Mouse (Mus musculus): ENCODE data around the gene Ccdc3. TPM values are rescaled to one million over a fixed set of nuclear protein-coding genes. Genes with fewer than 3 reads are reported as not detected.

Ccdc3 gene
- polyA plus RNA-seq, 1 experiment from 2014 or later, result 6.8 TPM

GRCm38 (mm10) chr2:5267980-5268379 is 130.4 kb downstream of the Ccdc3 start:
- H3K4me2 ChIP-seq, result no peak overlapping the region
- H3K27me3 ChIP-seq, result no peaks in the 10 kb centered on the region
- H3K9me3 ChIP-seq (replicated peaks), result no peaks in the 10 kb centered on the region
- 78% methylated on average over 2 of the region's 2 CpGs for WGBS
- H3K36me3 ChIP-seq, result no peaks in the 10 kb centered on the region
- no peaks in the 10 kb centered on the region for H3K4me1 ChIP-seq (replicated peaks)
- ATAC-seq (replicated peaks; ENCODE audit: insufficient number of reproducible peaks, insufficient read depth, low FRiP score, low read depth), result no peak
- H3K4me3 ChIP-seq, result no peak overlapping the region
- no peak overlapping the region for H3K9ac ChIP-seq
- no peak overlapping the region for H3K27ac ChIP-seq

Other genes starting within 250 kb of the Ccdc3 start
- 170 and 225 TPM in 2 replicates for gene Phyh, start 218.8 kb upstream of the Ccdc3 start, polyA plus RNA-seq (2015; fragmentation: Nextera tagmentation; extraction: Ambion mirVana)
- gene Ucma, start 161.7 kb upstream of the Ccdc3 start, polyA plus RNA-seq (2015; fragmentation: Nextera tagmentation; extraction: Ambion mirVana), result 0.15 TPM in 1 of 2 replicates, not detected in the other
- gene Mcm10, start 125.0 kb upstream of the Ccdc3 start, polyA plus RNA-seq (2015; fragmentation: Nextera tagmentation; extraction: Ambion mirVana), result 12.1 and 14.5 TPM in 2 replicates
- gene Optn, start 73.7 kb upstream of the Ccdc3 start, polyA plus RNA-seq (2015; fragmentation: Nextera tagmentation; extraction: Ambion mirVana), result 14.6 and 15.1 TPM in 2 replicates

Measured in heart, embryonic 15.5 days (tissue).